Mouse (Mus musculus): ENCODE results near the gene Metrn.
A peak's percentile ranks its signal among the peaks of the same experiment; 100 is the strongest.

Gene Metrn

GRCm38 (mm10) chr17:25806507-25806906, 9.6 kb upstream of the Metrn start:
- DNase-seq: no peak

- no peak for DNase-seq
Observed at GRCm38 (mm10) chr17:25802825-25803517, 6.0 kb upstream of the Metrn start.

DNA sequence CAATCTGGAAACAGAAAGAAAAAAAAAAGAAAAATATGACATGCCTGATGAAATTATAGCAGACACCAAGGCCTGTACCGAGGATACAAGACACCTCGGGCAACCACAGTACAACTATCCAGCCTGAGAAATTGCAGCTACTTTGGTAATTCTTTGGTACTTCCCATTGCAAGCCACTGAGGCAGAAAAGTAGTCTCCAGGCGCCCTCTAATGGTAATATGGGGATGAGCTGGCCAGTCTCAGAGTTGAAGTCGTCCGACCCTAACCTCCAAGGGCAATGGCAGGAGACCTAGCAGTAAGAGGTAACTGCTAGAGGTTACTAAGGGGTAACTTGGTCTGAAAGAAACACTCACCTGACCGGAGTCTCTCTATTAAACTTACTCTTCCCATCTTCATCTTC, 4.1 kb upstream of the Metrn start:
- peak; percentile 68 to 70 for DNase-seq

- DNase-seq: peak in 1 of 2 experiments; percentile 30
Observed at GRCm38 (mm10) chr17:25796211-25796771, 645 bp downstream of the Metrn start.

- DNase-seq: no peak
Observed at GRCm38 (mm10) chr17:25795609-25796092, 1.3 kb downstream of the Metrn start, which contains the start of gene AC134908.4. AC134908.4 (minus strand) TSS chr17:25795659.

GRCm38 (mm10) chr17:25794998-25795397, 1.9 kb downstream of the Metrn start:
- DNase-seq: no peak

DNA sequence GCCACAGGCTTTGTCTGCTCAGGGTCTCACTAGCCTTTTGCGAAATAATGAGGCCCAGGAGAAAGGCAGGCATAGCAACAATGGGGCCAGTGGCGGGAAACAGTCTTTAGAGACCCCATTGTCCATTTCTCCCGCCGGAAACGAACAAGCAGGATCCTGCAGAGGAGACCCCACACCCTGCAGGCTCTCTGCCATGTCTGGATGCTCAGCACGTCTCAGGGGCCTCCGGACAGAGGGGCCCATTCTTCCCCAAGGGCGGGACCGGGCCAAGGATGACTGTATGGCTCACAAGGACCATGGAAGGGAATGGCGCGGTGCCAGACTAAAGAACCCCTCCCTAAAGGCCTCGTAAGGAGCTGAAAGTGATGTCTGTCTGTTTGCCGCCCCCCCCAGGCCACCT, 2.7 kb downstream of the Metrn start:
- no peak for DNase-seq

GRCm38 (mm10) chr17:25792615-25793014, 4.3 kb downstream of the Metrn start, which contains the start of gene Fam173a:
Fam173a (minus strand) TSS chr17:25792901.
- peak; percentile 83 to 88 for DNase-seq

DNA sequence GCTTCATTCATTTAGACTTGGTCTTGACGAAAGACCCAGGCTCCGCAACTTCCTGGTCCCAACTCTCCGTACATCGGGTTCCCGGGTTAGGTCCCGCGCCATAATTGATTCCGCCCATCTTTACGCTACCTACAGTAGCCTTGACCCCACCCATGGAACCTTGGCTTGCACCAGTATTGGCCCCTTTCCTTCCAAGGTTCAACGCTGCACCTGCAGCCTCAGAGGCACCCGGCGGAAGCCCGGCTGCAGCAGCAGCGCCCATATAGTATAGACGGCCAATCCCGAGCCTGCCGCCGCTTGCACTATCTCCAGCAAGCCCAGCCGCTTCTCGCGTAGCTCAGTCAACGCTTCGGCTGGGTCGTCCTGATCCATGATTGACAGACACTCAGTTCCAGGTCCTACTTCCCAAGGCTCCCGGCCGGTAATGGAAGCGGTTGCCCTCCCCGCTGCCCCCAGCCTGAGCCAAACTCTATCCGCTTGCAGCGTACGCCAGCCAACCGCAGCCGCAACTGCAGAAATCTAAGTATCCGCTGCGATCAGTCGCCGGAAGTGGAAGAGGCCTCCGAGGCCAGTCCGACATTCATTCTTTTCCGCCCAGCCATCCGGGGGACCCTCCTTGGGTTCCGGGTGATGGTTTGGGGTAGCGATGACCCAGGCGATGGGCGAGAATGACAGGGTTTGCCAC, 5.0 kb downstream of the Metrn start:
- peak; percentile 83 to 84 for DNase-seq

- DNase-seq: no peak
Observed at GRCm38 (mm10) chr17:25791320-25791842, 5.6 kb downstream of the Metrn start.

DNA sequence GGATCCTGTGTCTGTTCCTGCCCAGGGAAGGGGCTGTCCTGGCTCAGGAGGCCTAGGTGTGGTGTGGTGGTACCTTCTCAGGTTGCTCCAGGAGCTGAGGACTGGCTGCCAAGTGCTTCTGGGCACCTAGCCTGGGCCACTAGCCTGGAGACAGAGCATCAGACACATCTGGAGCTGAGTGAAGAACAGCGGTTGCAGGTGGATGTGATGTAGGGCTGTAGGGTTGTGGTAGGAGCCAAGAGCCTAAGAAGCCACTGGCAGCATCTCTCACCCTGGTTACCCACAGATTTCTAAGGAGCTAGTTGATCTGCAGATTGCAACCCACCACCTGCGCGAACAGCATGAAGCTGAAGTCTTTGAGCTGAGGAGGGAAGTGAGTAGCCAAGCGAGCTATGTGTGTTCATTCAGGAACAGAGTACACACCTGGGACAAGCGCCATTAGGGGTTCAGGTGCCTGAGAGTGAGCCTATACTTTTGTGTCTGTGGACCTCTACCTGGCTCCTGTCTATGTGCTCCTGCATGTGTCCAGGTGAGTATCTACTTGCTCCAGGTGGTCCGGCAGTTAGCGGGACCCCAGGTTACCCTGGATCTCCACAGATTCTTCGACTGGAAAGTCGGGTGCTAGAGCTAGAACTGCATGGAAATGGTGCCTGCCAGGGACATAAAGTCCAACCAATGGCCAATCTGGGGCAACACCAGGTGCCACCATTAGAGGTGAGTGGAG, 10.0 kb downstream of the Metrn start:
- no peak for DNase-seq

DNA sequence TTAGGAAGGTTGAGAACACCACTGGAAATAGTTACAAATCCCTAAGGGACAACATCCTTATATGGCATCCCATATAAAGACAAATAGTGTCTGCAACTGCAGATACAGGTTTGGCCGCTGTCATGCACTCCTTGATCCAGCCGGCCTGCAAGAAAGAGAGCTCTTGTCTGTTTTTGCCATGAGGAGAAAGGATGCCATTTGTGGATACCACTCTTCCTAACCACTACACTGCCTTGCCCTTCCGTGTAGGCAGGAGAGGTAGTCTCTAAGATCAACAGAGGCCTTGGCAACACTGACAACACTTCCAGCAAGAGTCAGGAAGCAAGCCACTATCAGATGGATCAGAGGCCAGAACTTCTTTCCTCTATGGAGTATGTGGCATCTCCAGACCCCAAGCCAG, 10.7 kb downstream of the Metrn start, which contains the start of gene Ccdc78:
Gene Ccdc78, plus strand, starts transcription at position 301 of the 400 bp plus-strand sequence.
- DNase-seq: no peak

- peak; percentile 92 to 94 for DNase-seq
Observed at GRCm38 (mm10) chr17:25785281-25785745, 11.6 kb downstream of the Metrn start, which contains the start of gene Haghl. Haghl (minus strand) TSS chr17:25785673.

DNA sequence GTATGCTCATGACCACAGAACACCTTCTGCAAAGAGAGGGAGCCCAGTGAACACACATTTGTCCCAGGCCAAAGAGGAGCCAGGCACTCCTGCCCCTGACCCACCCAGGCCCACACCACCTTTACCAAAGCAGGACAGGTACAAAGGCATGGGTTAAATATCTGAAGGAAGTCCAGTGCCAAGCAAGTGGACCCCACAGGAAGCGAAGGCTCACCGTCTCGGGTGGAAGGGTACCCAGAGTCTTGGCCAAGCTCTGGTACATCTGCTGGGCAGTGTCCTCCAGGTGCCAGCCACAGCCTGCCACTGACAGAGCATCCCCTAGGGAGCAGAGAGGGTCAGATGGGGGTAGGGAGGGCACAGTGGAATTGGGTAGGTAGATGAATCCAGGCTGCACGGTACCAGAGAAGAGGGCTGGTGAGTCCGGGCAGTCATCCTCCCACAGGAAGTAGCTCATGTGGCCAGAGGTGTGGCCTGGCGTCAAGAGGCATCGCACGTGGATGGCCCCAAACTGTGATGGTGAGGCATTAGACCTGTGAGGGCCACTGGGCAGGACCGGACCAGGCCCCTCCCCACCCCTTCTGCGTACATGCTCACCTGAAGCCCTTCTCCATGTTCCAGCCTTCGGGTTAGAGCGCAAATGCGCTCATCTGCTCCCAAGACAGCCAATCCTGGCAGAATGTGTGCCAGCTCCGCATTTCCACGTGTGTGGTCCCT, 12.9 kb downstream of the Metrn start:
- DNase-seq: no peak

GRCm38 (mm10) chr17:25783086-25783485, 13.8 kb downstream of the Metrn start:
- DNase-seq: no peak

DNA sequence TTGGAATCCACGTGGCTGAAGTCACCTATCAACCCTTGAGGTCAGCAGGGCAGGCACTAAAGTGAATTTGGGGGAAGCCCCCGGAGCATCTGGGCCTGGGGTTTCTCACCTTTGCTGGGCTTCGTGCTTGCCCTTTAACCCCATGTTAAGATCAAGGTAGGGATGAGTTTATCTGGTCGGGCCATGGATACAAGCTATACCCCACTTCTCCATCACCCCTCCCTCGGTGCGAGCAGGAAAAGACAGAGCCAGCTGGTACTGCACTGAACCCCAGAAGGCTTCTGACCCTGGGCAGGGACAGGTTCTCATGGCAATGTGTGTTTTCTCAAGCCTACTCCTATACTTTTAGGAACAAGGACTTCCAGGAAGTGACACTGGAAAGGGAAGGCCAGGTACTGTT, 15.6 kb downstream of the Metrn start:
- no peak for DNase-seq

- DNase-seq: peak in 1 of 2 experiments; percentile 3
Observed at GRCm38 (mm10) chr17:25777948-25778347, 19.0 kb downstream of the Metrn start.

GRCm38 (mm10) chr17:25775318-25776062, 21.4 kb downstream of the Metrn start:
- no peak for DNase-seq

- peak; percentile 95 to 97 for DNase-seq
Observed at GRCm38 (mm10) chr17:25773549-25774120, 23.3 kb downstream of the Metrn start, which contains the start of gene Narfl. Narfl (plus strand) TSS chr17:25773776.

- DNase-seq: no peak
Observed at GRCm38 (mm10) chr17:25769331-25769730, 27.6 kb downstream of the Metrn start.

GRCm38 (mm10) chr17:25765886-25766285, 31.1 kb downstream of the Metrn start:
- DNase-seq: no peak
